Mouse (Mus musculus): ENCODE results near the gene Gabrg3. TPM values are rescaled to one million over a fixed set of nuclear protein-coding genes. Genes with fewer than 3 reads are reported as not detected.

The Gabrg3 gene
- polyA plus RNA-seq, 1 experiment from 2014 or later, result 0.20 TPM

Other genes starting within 250 kb of the Gabrg3 start
- gene Gabrb3, start 32.5 kb upstream of the Gabrg3 start, polyA plus RNA-seq (2016; fragmentation: Nextera tagmentation; extraction: Ambion mirVana), result 2.3 and 3.7 TPM in 2 replicates
- 0.15 and 0.34 TPM in 2 replicates for gene Gabra5, start 122.9 kb upstream of the Gabrg3 start, polyA plus RNA-seq (2016; fragmentation: Nextera tagmentation; extraction: Ambion mirVana)